Mouse (Mus musculus) heart, postnatal 0 days (tissue): ENCODE results near the gene Maml2.

ENCODE experiments used
- CTCF ChIP-seq: IDR thresholded peaks from 2 replicates; pipeline ENCODE4 v1.5.1; 2016; ENCODE audit warnings: antibody characterized with exemption, control low read depth, low read depth
- EP300 ChIP-seq: IDR thresholded peaks from 2 replicates; pipeline ENCODE4 v1.6.1; 2016; ENCODE audit warnings: antibody characterized with exemption, low read depth

- TF ChIP-seq CTCF: no peak
- no peak for TF ChIP-seq EP300
These were observed 310.8 kb downstream of the Maml2 start for GRCm38 (mm10) chr9:13608532-13609071.
